Mouse (Mus musculus) bone marrow macrophage, adult 2 months (primary cell): ENCODE data around the gene Top3a.

Source experiments
- CTCF ChIP-seq: IDR thresholded peaks from 2 replicates; pipeline ENCODE4 v1.5.1; 2012; ENCODE audit warnings: low read depth, mild to moderate bottlenecking, low read length, moderate library complexity
- POLR2A ChIP-seq: IDR thresholded peaks from 2 replicates; pipeline ENCODE4 v1.6.1; 2012; ENCODE audit warnings: mild to moderate bottlenecking, low read depth, low read length, borderline replicate concordance

DNA sequence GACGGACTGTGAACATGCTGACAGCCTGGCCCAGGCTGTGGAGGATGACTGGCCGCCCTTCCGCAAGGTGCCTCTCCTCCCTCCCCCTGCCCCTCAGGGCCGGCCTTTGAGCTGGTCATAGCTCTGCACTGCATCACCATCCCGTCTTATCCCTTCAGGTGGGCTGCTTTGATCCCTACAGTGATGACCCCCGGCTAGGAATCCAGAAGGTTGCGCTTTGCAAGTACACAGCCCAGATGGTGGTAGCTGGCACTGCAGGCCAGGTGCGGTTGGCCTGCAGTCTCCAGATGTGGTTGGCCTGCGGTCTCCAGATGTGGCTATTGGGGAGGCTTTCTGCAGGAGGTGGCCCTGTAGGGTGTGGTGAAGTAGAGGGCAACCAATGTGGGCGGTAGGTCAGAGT is 68.5 kb downstream of the Top3a start:
- TF ChIP-seq CTCF (no peak), POLR2A (no peak)
